Mouse (Mus musculus) left cerebral cortex, adult 6 months (tissue): Measurements from ENCODE around the gene Olfr98. TPM values are rescaled to one million over a fixed set of nuclear protein-coding genes. Genes with fewer than 3 reads are reported as not detected.

Experiments
- long read RNA-seq, 2 experiments: library from polyadenylated mRNA; unstranded; transcript quantifications; one replicate each; pipeline ENCODE4 v2.0.0; 2019 to 2020
- polyA plus RNA-seq: library from polyadenylated mRNA; unstranded; fragments of <200 nt; fragmentation: Nextera tagmentation; gene quantifications from 2 replicates; pipeline ENCODE4 v1.2.3, GENCODE M21; 2021

Gene Olfr98
- polyA plus RNA-seq, result not detected in 2 replicates
- long read RNA-seq, experiment 1, result 0 reads
- long read RNA-seq, experiment 2, result 0 reads

DNA sequence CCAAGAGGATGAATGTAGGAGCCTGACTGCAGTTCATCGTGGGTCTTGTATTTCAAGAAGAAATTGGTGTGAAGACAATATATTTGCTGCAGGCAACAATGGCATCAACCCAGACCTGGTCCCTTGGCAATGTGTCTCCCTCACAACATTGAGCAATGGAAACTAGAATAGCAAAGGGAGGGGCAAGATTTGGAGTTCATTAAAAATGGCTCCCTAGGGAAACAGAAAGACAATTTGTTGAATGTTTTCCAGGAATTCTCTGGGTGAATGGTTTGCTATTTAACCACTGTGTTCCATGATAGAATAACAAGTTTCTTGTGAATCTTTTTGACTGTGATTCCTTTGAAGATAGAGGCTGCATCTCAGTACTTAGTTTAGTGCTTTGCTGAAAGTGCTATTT, at the start of gene Olfr98:
Gene Olfr98 (minus strand): TSS at position 124 of the 400 bp plus-strand sequence.

DNA sequence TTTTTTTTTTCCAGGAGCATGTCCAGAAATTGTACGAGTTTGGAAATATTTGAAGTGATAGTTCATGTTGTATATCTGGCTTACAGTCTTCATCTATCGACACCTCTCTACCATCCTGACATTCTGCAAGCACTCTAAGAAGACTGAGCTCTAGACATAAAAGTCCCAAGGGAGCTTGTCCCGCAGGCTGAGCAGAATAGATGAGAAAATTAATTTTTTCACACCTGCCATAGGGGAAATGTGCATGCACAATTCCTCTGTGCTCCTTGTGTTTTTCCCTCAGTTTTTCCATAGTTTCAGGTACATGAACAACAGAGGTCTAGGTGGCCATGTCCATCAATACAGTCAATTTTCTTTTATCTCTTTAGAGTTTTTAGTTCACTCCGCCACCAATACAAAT, 40.7 kb upstream of the Olfr98 start, which contains the start of gene Olfr101:
Gene Olfr101 (minus strand): TSS at position 101 of the 400 bp plus-strand sequence.

DNA sequence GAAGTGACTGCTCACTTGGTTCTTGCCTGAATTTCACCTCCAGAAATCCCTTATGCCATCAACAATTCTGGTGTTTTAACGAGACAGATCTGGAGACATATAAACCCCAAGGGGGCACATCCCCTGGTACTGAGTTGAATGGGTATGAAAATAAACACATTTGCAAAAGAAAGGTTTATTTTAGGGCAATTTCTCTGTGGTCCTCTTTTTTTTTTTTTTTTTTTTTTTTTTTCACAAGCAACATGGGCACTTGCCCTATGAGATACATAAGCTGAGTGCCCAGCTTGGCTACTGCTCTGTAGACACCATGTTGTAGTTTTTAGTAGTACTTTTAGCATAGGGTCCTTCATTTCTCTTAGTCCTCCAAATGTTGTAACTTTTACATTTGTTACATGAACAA, 19.8 kb upstream of the Olfr98 start, which contains the start of gene Olfr99:
Gene Olfr99 (minus strand): TSS at position 101 of the 400 bp plus-strand sequence.

DNA sequence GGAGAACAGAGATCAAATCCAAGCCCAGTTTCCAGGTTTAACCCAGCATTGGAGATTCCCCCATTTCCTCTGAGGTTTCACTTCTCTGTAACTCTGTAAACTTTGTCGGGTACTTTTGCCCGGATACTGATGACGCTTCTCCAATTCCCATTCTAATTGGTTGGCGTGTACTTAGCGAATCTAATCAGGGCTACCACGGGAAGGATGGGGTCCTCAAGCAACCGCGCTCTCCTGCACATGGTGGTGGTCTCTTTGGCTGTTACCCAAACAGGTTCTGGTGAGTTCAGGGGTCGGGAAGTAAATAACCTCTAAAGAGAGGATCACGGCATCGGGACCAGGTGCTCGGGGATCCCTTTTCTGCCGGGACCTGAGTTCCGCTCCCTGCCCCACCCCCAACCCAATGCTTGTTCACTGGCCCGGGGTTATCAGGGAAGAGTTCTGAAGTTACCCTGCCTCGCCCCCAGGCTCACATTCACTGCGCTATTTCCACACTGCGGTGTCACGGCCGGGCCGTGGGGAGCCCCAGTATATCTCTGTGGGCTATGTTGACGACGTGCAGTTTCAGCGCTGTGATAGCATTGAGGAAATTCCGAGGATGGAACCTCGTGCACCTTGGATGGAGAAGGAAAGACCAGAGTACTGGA, 6.6 kb upstream of the Olfr98 start, which contains the start of gene H2-M3:
Gene H2-M3 (plus strand): TSS at position 163 of the 644 bp plus-strand sequence.

DNA sequence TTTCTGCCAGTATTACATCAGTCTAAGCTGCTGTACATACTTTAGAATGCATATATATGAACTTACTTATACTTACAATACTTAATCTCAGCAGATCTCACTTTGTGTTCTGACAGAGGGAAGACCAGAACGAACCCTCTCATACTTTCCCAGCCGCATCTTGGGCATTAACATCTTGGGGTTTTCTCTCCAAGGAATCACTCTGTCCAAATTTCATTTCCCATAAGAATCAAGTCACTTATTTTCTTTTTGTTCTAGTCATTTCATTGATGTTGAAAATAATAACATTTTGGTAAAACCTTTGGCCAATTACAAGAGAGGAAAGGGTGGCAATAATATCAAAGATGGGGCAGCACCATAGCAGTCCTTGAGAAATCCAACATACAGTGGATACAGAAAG, 26.3 kb downstream of the Olfr98 start, which contains the start of gene Olfr97:
Gene Olfr97 (minus strand): TSS at position 101 of the 400 bp plus-strand sequence.

DNA sequence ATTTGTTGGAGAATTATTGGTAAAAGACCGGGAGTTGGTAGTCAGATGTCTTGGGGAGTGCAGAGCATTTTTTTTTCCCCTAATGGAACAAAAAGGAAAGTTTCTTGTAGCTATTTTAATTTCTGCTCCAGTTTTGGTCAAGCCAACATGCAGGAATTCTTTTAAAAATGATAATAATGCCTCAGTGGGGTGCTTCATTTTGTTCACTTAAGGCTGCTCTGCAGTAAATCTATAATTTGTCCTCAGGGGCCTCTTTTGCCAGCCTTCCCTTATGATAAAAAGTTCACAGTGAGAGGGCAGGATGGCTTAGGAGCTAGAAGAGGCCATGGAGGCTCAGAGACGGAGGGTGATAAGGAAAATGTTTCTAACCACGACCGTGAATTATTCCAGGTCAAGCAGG, 43.7 kb downstream of the Olfr98 start, which contains the start of gene Olfr96:
Gene Olfr96 (plus strand): TSS at position 301 of the 400 bp plus-strand sequence.

DNA sequence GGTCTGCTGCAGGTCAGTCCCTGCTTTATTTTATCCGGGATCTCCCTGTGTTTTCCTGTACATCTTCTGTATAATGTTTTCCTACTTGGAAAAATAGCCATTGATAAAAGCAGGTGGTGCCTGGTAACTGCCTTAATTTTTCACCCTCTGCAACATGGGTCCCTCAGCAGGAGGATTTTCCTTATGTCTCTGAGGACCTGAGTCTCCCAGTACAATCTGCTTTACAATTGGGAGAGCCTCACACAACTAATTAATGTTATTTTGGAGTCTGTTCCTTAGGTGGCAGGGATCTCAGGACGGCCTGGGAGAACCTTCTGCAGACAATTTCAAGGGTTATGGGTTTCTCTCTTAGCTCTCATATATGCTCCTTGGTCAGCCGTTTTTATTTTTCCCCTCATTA, 50.5 kb downstream of the Olfr98 start, which contains the start of gene Olfr95:
Gene Olfr95 (minus strand): TSS at position 101 of the 400 bp plus-strand sequence.

Other genes with a start within 250 kb of the Olfr98 start
- gene Mog, start 240.4 kb downstream of the Olfr98 start, polyA plus RNA-seq, result 88.6 and 118 TPM in 2 replicates
- gene Gabbr1, start 217.8 kb downstream of the Olfr98 start, polyA plus RNA-seq, result 57.4 and 138 TPM in 2 replicates
- gene Olfr90, start 175.2 kb downstream of the Olfr98 start, polyA plus RNA-seq, result not detected in 2 replicates
- gene Olfr91, start 165.5 kb downstream of the Olfr98 start, polyA plus RNA-seq, result not detected in 2 replicates
- gene Olfr92, start 143.7 kb downstream of the Olfr98 start, polyA plus RNA-seq, result not detected in 2 replicates
- gene Olfr93, start 102.3 kb downstream of the Olfr98 start, polyA plus RNA-seq, result not detected in 2 replicates
- gene Ubd, start 69.9 kb downstream of the Olfr98 start, polyA plus RNA-seq, result not detected in 2 replicates
- not detected in 2 replicates for gene Olfr94, start 62.8 kb downstream of the Olfr98 start, polyA plus RNA-seq
- not detected in 2 replicates for gene Olfr95, start 50.6 kb downstream of the Olfr98 start, polyA plus RNA-seq
- not detected in 2 replicates for gene Olfr96, start 43.6 kb downstream of the Olfr98 start, polyA plus RNA-seq
- gene Olfr97, start 26.4 kb downstream of the Olfr98 start, polyA plus RNA-seq, result not detected in 2 replicates
- 4.9 and 5.0 TPM in 2 replicates for gene H2-M3, start 6.5 kb upstream of the Olfr98 start, polyA plus RNA-seq
- gene Olfr99, start 19.7 kb upstream of the Olfr98 start, polyA plus RNA-seq, result not detected in 2 replicates
- gene Olfr101, start 40.6 kb upstream of the Olfr98 start, polyA plus RNA-seq, result not detected in 2 replicates
- gene Olfr102, start 53.3 kb upstream of the Olfr98 start, polyA plus RNA-seq, result not detected in 2 replicates
- not detected in 2 replicates for gene Olfr103, start 75.9 kb upstream of the Olfr98 start, polyA plus RNA-seq
- not detected in 2 replicates for gene Olfr104-ps, start 95.8 kb upstream of the Olfr98 start, polyA plus RNA-seq
- gene Olfr105-ps, start 115.3 kb upstream of the Olfr98 start, polyA plus RNA-seq, result not detected in 2 replicates
- gene Olfr106-ps, start 126.6 kb upstream of the Olfr98 start, polyA plus RNA-seq, result not detected in 2 replicates
- not detected in 2 replicates for gene Olfr107, start 135.5 kb upstream of the Olfr98 start, polyA plus RNA-seq
- gene Olfr108, start 181.7 kb upstream of the Olfr98 start, polyA plus RNA-seq, result not detected in 2 replicates
- gene Olfr109, start 195.2 kb upstream of the Olfr98 start, polyA plus RNA-seq, result not detected in 2 replicates
- not detected in 2 replicates for gene H2-M2, start 219.8 kb upstream of the Olfr98 start, polyA plus RNA-seq
- gene Olfr110, start 228.7 kb upstream of the Olfr98 start, polyA plus RNA-seq, result not detected in 2 replicates
- 0.11 TPM in 1 of 2 replicates, not detected in the other for gene Olfr111, start 244.3 kb upstream of the Olfr98 start, polyA plus RNA-seq